Mouse (Mus musculus) MEL (cell line): ENCODE measurements around the gene Hebp1. TPM values are rescaled to one million over a fixed set of nuclear protein-coding genes. Genes with fewer than 3 reads are reported as not detected.

Experiments
- DNase-seq: peaks from one replicate; pipeline ENCODE4 v3.0.0; 2011; ENCODE audit warnings: low read depth, low spot score
- H3K27ac ChIP-seq: 2 replicates; pipeline ENCODE4 v1.5.1; 2012; ENCODE audit warnings: low read depth, mild to moderate bottlenecking, control low read depth, low read length, moderate library complexity; ENCODE audit not compliant: control insufficient read depth
- H3K27me3 ChIP-seq, 2 experiments: fragments of 150-350 bp in 1 of 2; sonication (generic) in 1 of 2; 2 replicates each; pipeline ENCODE4 v1.6.1; 2012; ENCODE audit warnings: low read length in 2 of 2, mild to moderate bottlenecking in 2 of 2, improper control_type of control experiment in 1 of 2, moderate library complexity in 1 of 2; ENCODE audit not compliant: insufficient read depth in 2 of 2, control insufficient read depth in 1 of 2
- H3K36me3 ChIP-seq, 2 experiments: 2 replicates each; pipeline ENCODE4 v1.6.1; 2012 to 2014; ENCODE audit warnings: low read length in 2 of 2, improper control_type of control experiment in 1 of 2, inconsistent platforms in 1 of 2, mild to moderate bottlenecking in 1 of 2; ENCODE audit not compliant: insufficient read depth in 2 of 2, control insufficient read depth in 1 of 2
- H3K4me1 ChIP-seq, 2 experiments: fragments of 150-350 bp in 1 of 2; sonication (generic) in 1 of 2; 2 replicates each; pipeline ENCODE4 v1.6.1; 2012; ENCODE audit warnings: low read length in 2 of 2, improper control_type of control experiment in 1 of 2, mild to moderate bottlenecking in 1 of 2; ENCODE audit not compliant: insufficient read depth in 2 of 2, control insufficient read depth in 1 of 2
- H3K4me3 ChIP-seq, 2 experiments: fragments of 150-350 bp in 1 of 2; sonication (generic) in 1 of 2; 2 replicates each; pipeline ENCODE4 v1.5.1; 2012; ENCODE audit warnings: low read depth in 2 of 2, low read length in 2 of 2, mild to moderate bottlenecking in 2 of 2, moderate library complexity in 2 of 2, control low read depth in 1 of 2, improper control_type of control experiment in 1 of 2; ENCODE audit not compliant: control insufficient read depth in 1 of 2, insufficient read depth in 1 of 2
- H3K79me2 ChIP-seq: 2 replicates; pipeline ENCODE4 v1.6.1; 2012; ENCODE audit warnings: mild to moderate bottlenecking, low read length, moderate library complexity; ENCODE audit not compliant: control insufficient read depth, poor library complexity, insufficient read depth
- H3K9ac ChIP-seq: 2 replicates; pipeline ENCODE4 v1.6.1; 2012; ENCODE audit warnings: low read depth, mild to moderate bottlenecking, control low read depth, low read length, moderate library complexity; ENCODE audit not compliant: control insufficient read depth, poor library complexity, severe bottlenecking
- H3K9me3 ChIP-seq: fragments of 150-350 bp; sonication (generic); replicated peaks from 2 replicates; pipeline ENCODE4 v1.6.1; 2012; ENCODE audit warnings: mild to moderate bottlenecking, low read length, improper control_type of control experiment, moderate library complexity; ENCODE audit not compliant: insufficient read depth
- CTCF ChIP-seq, 3 experiments: IDR thresholded peaks in 2 of 3; conservative IDR thresholded peaks in 1 of 3; 2 replicates each; pipeline ENCODE4 v1.5.1; 2011 to 2012; ENCODE audit warnings: low read length in 3 of 3, low read depth in 2 of 3, mild to moderate bottlenecking in 2 of 3, improper control_type of control experiment in 1 of 3, inconsistent platforms in 1 of 3, mixed read lengths in 1 of 3, moderate library complexity in 1 of 3; ENCODE audit not compliant: control insufficient read depth in 1 of 3, insufficient read depth in 1 of 3, poor library complexity in 1 of 3, severe bottlenecking in 1 of 3
- EP300 ChIP-seq, 2 experiments: IDR thresholded peaks; 2 replicates each; pipeline ENCODE4 v1.6.1; 2011; ENCODE audit warnings: improper control_type of control experiment in 2 of 2, low read length in 2 of 2, low read depth in 1 of 2, mild to moderate bottlenecking in 1 of 2
- GATA1 ChIP-seq: IDR thresholded peaks from 2 replicates; pipeline ENCODE4 v1.6.1; 2011; ENCODE audit warnings: low read depth, low read length, improper control_type of control experiment
- MEF2A ChIP-seq: IDR thresholded peaks from 2 replicates; pipeline ENCODE4 v1.6.1; 2014; ENCODE audit warnings: low read depth, mild to moderate bottlenecking, inconsistent platforms, low read length, improper control_type of control experiment; ENCODE audit not compliant: poor library complexity, insufficient replicate concordance, severe bottlenecking; ENCODE audit errors: extremely low read depth
- MYC ChIP-seq: IDR thresholded peaks from 2 replicates; pipeline ENCODE4 v1.6.1; 2011; ENCODE audit warnings: low read depth, mild to moderate bottlenecking, low read length, improper control_type of control experiment, moderate library complexity
- NELFE ChIP-seq: IDR thresholded peaks from 2 replicates; pipeline ENCODE4 v1.6.1; 2011; ENCODE audit warnings: low read depth, low read length, improper control_type of control experiment
- NRF1 ChIP-seq: IDR thresholded peaks from 2 replicates; pipeline ENCODE4 v1.6.1; 2014; ENCODE audit warnings: low read depth, mild to moderate bottlenecking, inconsistent platforms, low read length, improper control_type of control experiment, moderate library complexity; ENCODE audit not compliant: poor library complexity, insufficient read depth, severe bottlenecking
- POLR2AphosphoS5 ChIP-seq: IDR thresholded peaks from 2 replicates; pipeline ENCODE4 v1.6.1; 2012; ENCODE audit warnings: low read depth, borderline replicate concordance, mild to moderate bottlenecking, inconsistent platforms, low read length, moderate library complexity, mixed read lengths
- RAD21 ChIP-seq: IDR thresholded peaks from 2 replicates; pipeline ENCODE4 v1.6.1; 2011; ENCODE audit warnings: mild to moderate bottlenecking, low read depth, low read length, improper control_type of control experiment
- SMC3 ChIP-seq: IDR thresholded peaks from 2 replicates; pipeline ENCODE4 v1.6.1; 2011; ENCODE audit warnings: low read depth, low read length, improper control_type of control experiment
- TBP ChIP-seq: IDR thresholded peaks from 2 replicates; pipeline ENCODE4 v1.8.0; 2011; ENCODE audit warnings: low read depth, low read length, improper control_type of control experiment
- TCF12 ChIP-seq: IDR thresholded peaks from 2 replicates; pipeline ENCODE4 v1.6.1; 2014; ENCODE audit warnings: low read depth, mild to moderate bottlenecking, inconsistent platforms, low read length, improper control_type of control experiment, moderate library complexity
- USF1 ChIP-seq: IDR thresholded peaks from 2 replicates; pipeline ENCODE4 v1.6.1; 2014; ENCODE audit warnings: low read depth, mild to moderate bottlenecking, inconsistent platforms, low read length, improper control_type of control experiment, moderate library complexity
- USF2 ChIP-seq, 2 experiments: IDR thresholded peaks; 2 replicates each; pipeline ENCODE4 v1.6.1; 2011 to 2012; ENCODE audit warnings: improper control_type of control experiment in 2 of 2, low read length in 2 of 2, borderline replicate concordance in 1 of 2, inconsistent platforms in 1 of 2, low read depth in 1 of 2, mild to moderate bottlenecking in 1 of 2; ENCODE audit not compliant: insufficient read depth in 1 of 2
- ZC3H11A ChIP-seq: IDR thresholded peaks from 2 replicates; pipeline ENCODE4 v1.6.1; 2012; ENCODE audit warnings: low read depth, mild to moderate bottlenecking, inconsistent platforms, low read length, improper control_type of control experiment
- ZKSCAN1 ChIP-seq: IDR thresholded peaks from 2 replicates; pipeline ENCODE4 v1.6.1; 2012; ENCODE audit warnings: low read depth, mild to moderate bottlenecking, inconsistent platforms, low read length, improper control_type of control experiment, moderate library complexity
- ZMIZ1 ChIP-seq: IDR thresholded peaks from 2 replicates; pipeline ENCODE4 v1.6.1; 2012; ENCODE audit warnings: low read depth, mild to moderate bottlenecking, inconsistent platforms, low read length, improper control_type of control experiment, moderate library complexity
- ZNF384 ChIP-seq: IDR thresholded peaks from 2 replicates; pipeline ENCODE4 v1.6.1; 2012; ENCODE audit warnings: low read depth, mild to moderate bottlenecking, inconsistent platforms, low read length, improper control_type of control experiment
- polyA plus RNA-seq, 2 experiments: library from polyadenylated mRNA; stranded (reverse) in 1 of 2; unstranded in 1 of 2; fragments of >175 nt in 1 of 2; fragments of >200 nt in 1 of 2; gene quantifications; 2 replicates each; pipeline versions ENCODE4 v1.2.1 to v1.2.4; 2012; ENCODE audit warnings: low replicate concordance in 2 of 2, low read depth in 1 of 2; ENCODE audit not compliant: insufficient read length in 2 of 2, insufficient read depth in 1 of 2, missing spikeins in 1 of 2
- total RNA-seq: library from RNA; depleted of rRNA; stranded (reverse); fragments of 300-350 nt; gene quantifications from 2 replicates; pipeline ENCODE4 v1.2.3, GENCODE M21; 2012

Hebp1 gene
- total and polyA plus RNA-seq, 3 experiments, result 16.7 to 25.1 TPM; not detected in 1

DNA sequence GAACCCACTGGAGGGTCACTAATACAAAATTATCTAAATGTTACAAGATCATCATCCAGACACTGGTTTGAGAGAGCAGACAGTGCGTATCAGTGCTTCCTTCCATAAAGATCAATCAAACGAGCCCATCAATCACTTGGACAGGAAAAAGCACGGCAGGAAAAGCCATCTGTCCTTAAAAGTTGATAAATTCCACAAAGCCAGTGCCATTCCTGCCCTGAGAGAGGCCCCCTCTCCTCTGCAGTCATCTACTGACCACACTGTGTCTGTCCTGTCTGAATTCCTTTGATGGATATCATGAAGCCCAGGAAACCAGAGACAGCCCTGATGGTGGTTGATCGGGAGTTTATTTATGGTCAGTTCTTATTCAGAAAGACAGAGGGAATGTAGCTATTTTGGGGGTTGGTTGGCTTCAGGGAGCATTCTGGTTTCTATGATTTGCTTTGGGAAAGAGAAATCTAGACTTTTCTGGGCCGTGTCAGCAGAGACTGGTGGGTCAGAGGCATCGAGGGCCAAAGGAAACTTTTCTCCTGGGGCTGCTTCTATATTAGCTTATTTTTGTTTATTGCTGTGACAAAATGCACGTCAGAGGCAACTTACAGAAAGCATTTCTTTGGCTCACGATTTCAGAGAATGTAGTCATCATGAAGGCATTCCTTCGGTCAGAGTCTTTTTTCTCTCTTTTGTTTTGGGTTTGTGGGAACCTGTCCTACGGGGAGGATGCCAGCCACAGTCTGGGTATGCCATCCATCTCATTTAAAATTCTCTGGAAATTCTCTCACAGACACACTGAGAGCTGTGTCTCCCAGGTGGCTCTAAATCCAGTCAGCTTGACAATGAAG lies 10.5 kb downstream of the Hebp1 start:
- Histone ChIP-seq H3K4me1 (peaks cover 0 to 11% of the 10 kb centered on the region in 2 experiments; a peak in 2 of 4 replicates), H3K79me2 (no peaks in the 10 kb centered on the region), H3K9me3 (no peaks in the 10 kb centered on the region), H3K27ac (no peak overlapping the region), H3K9ac (no peak overlapping the region), H3K36me3 (peaks cover 0 to 5% of the 10 kb centered on the region in 2 experiments; a peak in 2 of 4 replicates), H3K4me3 (no peak overlapping the region), H3K27me3 (no peaks in the 10 kb centered on the region)
- TF ChIP-seq ZKSCAN1, result no peak
- peak; percentile 12; the same call in 1 of the 2 replicates for TF ChIP-seq USF1
- TF ChIP-seq POLR2AphosphoS5, result no peak
- no peak for TF ChIP-seq NRF1
- no peak for TF ChIP-seq MYC
- TF ChIP-seq TBP, result no peak
- DNase-seq, result no peak

DNA sequence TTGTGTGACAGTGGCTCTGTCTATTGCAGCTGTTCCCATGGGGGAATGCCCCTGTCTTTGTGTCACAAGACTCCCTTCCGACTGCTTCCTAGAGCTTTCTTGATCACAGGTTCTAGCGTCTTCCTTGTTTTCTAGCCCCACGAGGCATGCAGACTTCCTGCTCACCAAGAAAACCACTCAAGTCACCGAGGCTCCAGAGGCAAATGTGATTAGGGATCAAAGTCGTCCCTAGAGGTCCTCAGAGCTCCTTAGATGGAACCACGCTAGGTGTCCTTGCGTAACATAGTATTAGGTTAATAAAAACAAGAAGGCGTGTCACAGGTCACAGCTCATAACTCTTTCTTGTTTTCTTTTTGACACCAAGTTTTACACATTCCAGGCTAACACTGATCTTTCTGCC lies 13.9 kb downstream of the Hebp1 start:
- H3K4me3 ChIP-seq, result peak overlapping the region; percentile 24 to 26
- TF ChIP-seq ZKSCAN1, result no peak
- no peak for TF ChIP-seq NELFE
- TF ChIP-seq MYC, result no peak
- TF ChIP-seq ZMIZ1, result no peak
- no peak for TF ChIP-seq ZNF384
- no peak for TF ChIP-seq POLR2AphosphoS5
- TF ChIP-seq RAD21, result peak; percentile 20
- 0 out of 2 replicates have a peak, but pooled peaks have one; percentile 20 for TF ChIP-seq ZC3H11A
- no peak for TF ChIP-seq MEF2A
- no peak for TF ChIP-seq USF2 (IDR thresholded peaks at IDR 0.05; ENCODE audit: borderline replicate concordance in 1 of 2, insufficient read depth in 1 of 2, low read depth in 1 of 2, low read length in 2 of 2)
- TF ChIP-seq TCF12, result no peak
- TF ChIP-seq EP300 (IDR thresholded peaks at IDR 0.05; ENCODE audit: low read depth in 1 of 2, low read length in 2 of 2), result no peak
- TF ChIP-seq CTCF (IDR thresholded peaks at IDR 0.05 in 2 of 3, conservative IDR thresholded peaks at IDR 0.05 in 1 of 3; ENCODE audit: control insufficient read depth in 1 of 3, insufficient read depth in 1 of 3, low read depth in 2 of 3, low read length in 3 of 3, poor library complexity in 1 of 3, severe bottlenecking in 1 of 3), result peak in 1 of 3 experiments; percentile 26; a peak in 2 of 6 replicates
- no peak for TF ChIP-seq GATA1
- peak; percentile 12; the same call in 1 of the 2 replicates for TF ChIP-seq SMC3
- H3K27ac ChIP-seq, result no peak overlapping the region
- DNase-seq, result peak; percentile 31
- no peaks in the 10 kb centered on the region; a peak in 2 of 4 replicates for H3K27me3 ChIP-seq
- H3K79me2 ChIP-seq, result no peaks in the 10 kb centered on the region
- H3K9ac ChIP-seq, result peak overlapping the region; percentile 46; the same call in 1 of the 2 replicates
- H3K4me1 ChIP-seq, result peaks cover 0 to 6% of the 10 kb centered on the region in 2 experiments; a peak in 2 of 4 replicates
- H3K9me3 ChIP-seq, result no peaks in the 10 kb centered on the region
- peaks cover 0 to 5% of the 10 kb centered on the region in 2 experiments; a peak in 2 of 4 replicates for H3K36me3 ChIP-seq
